Mouse (Mus musculus) stomach, postnatal 0 days (tissue): ENCODE data around the gene Prpf3. TPM values are rescaled to one million over a fixed set of nuclear protein-coding genes. Genes with fewer than 3 reads are reported as not detected.
"Not testable (repeated sequence)": the region's sequence is repeated elsewhere in the genome, so short reads cannot be mapped to it uniquely, and the experiment has no call there.

Experiments
- ATAC-seq: fragments of 200-750 bp; cut with Nextera tagmentation; 2 replicates; pipeline ENCODE4 v1.8.0; 2017; ENCODE audit not compliant: low FRiP score, low TSS enrichment
- DNase-seq: peaks from one replicate; pipeline ENCODE4 v3.0.0-alpha.2; 2016; ENCODE audit warnings: low spot score
- H3K27ac ChIP-seq: fragments of 300-500 bp; sonication (generic); replicated peaks from 2 replicates; pipeline ENCODE4 v1.5.1; 2014; ENCODE audit warnings: mild to moderate bottlenecking, control low read depth
- H3K27me3 ChIP-seq: fragments of 300-500 bp; sonication (generic); 2 replicates; pipeline ENCODE4 v1.6.1; 2014; ENCODE audit warnings: low read length; ENCODE audit not compliant: control insufficient read depth, insufficient read depth
- H3K36me3 ChIP-seq: fragments of 300-500 bp; sonication (generic); 2 replicates; pipeline ENCODE4 v1.6.1; 2014; ENCODE audit warnings: low read length, mixed read lengths; ENCODE audit not compliant: control insufficient read depth, insufficient read depth
- H3K4me1 ChIP-seq: fragments of 300-500 bp; sonication (generic); replicated peaks from 2 replicates; pipeline ENCODE4 v1.6.1; 2014; ENCODE audit warnings: antibody characterized with exemption; ENCODE audit not compliant: control insufficient read depth, insufficient read depth
- H3K4me2 ChIP-seq: fragments of 300-500 bp; sonication (generic); replicated peaks from 2 replicates; pipeline ENCODE4 v1.6.1; 2014; ENCODE audit warnings: low read depth, mild to moderate bottlenecking, control low read depth, moderate library complexity
- H3K4me3 ChIP-seq: fragments of 300-500 bp; sonication (generic); 2 replicates; pipeline ENCODE4 v1.5.1; 2014; ENCODE audit warnings: low read depth, low read length, control low read depth
- H3K9ac ChIP-seq: fragments of 300-500 bp; sonication (generic); 2 replicates; pipeline ENCODE4 v1.6.1; 2014; ENCODE audit warnings: mild to moderate bottlenecking, low read length, control low read depth, mixed read lengths
- H3K9me3 ChIP-seq: fragments of 300-500 bp; sonication (generic); 2 replicates; pipeline ENCODE4 v1.6.1; 2016; ENCODE audit warnings: low read length; ENCODE audit not compliant: control insufficient read depth
- CTCF ChIP-seq: IDR thresholded peaks from 2 replicates; pipeline ENCODE4 v1.5.1; 2016; ENCODE audit warnings: antibody characterized with exemption, low read depth, mild to moderate bottlenecking, moderate library complexity
- EP300 ChIP-seq: optimal IDR thresholded peaks from 2 replicates; pipeline ENCODE3; 2016; ENCODE audit warnings: antibody characterized with exemption
- WGBS: fragments of 180-500 bp; shearing (Covaris S2); extraction: QIAGEN DNeasy Blood & Tissue Kit; methylation state at CpG from one replicate; pipeline ENCODE4 v1.1.7; 2014; 5-methylcytosine and 5-hydroxymethylcytosine counted together
- polyA plus RNA-seq: library from polyadenylated mRNA; unstranded; fragments of >200 nt; fragmentation: Nextera tagmentation; extraction: Ambion mirVana; gene quantifications from 2 replicates; pipeline ENCODE4 v1.2.1, GENCODE M21; 2015

Prpf3 gene
- polyA plus RNA-seq, 1 experiment from 2014 or later: 13.8 TPM

- H3K9ac ChIP-seq: no peak overlapping the region
- H3K27ac ChIP-seq: no peak overlapping the region
- H3K27me3 ChIP-seq: no peaks in the 10 kb centered on the region
- no peaks in the 10 kb centered on the region for H3K9me3 ChIP-seq
- no peaks in the 10 kb centered on the region for H3K4me1 ChIP-seq
- TF ChIP-seq EP300 (no peak), CTCF (no peak)
- H3K36me3 ChIP-seq: no peaks in the 10 kb centered on the region; the same call in 1 of the 2 replicates
- H3K4me3 ChIP-seq: no peak overlapping the region
- ATAC-seq: no peak
- 62% methylated on average over 7 of the region's 7 CpGs for WGBS
- DNase-seq: no peak
- H3K4me2 ChIP-seq: no peak overlapping the region
These were observed 7.9 kb upstream of the Prpf3 start for GRCm38 (mm10) chr3:95863578-95863977.

GRCm38 (mm10) chr3:95861796-95862195 is 6.1 kb upstream of the Prpf3 start:
- WGBS: 49% methylated on average over 2 of the region's 2 CpGs
- H3K36me3 ChIP-seq: no peaks in the 10 kb centered on the region; the same call in 1 of the 2 replicates
- H3K4me2 ChIP-seq: no peak overlapping the region
- H3K9me3 ChIP-seq: no peaks in the 10 kb centered on the region
- TF ChIP-seq EP300 (no peak), CTCF (peak; percentile 90)
- H3K4me3 ChIP-seq: no peak overlapping the region
- peak; percentile 77 for ATAC-seq
- H3K9ac ChIP-seq: no peak overlapping the region
- no peaks in the 10 kb centered on the region for H3K4me1 ChIP-seq
- no peak overlapping the region for H3K27ac ChIP-seq
- no peaks in the 10 kb centered on the region for H3K27me3 ChIP-seq
- peak; percentile 66 for DNase-seq

GRCm38 (mm10) chr3:95861216-95861615 is 5.5 kb upstream of the Prpf3 start:
- Histone ChIP-seq H3K4me1 (no peaks in the 10 kb centered on the region), H3K27ac (no peak overlapping the region), H3K9me3 (no peaks in the 10 kb centered on the region), H3K27me3 (no peaks in the 10 kb centered on the region), H3K4me3 (no peak overlapping the region), H3K9ac (no peak overlapping the region), H3K4me2 (no peak overlapping the region), H3K36me3 (no peaks in the 10 kb centered on the region; the same call in 1 of the 2 replicates)
- TF ChIP-seq CTCF (peak; percentile 62), EP300 (no peak)
- DNase-seq (no peak), ATAC-seq (no peak)
- WGBS: 78% methylated on average over 10 of the region's 10 CpGs

- DNase-seq (no peak), ATAC-seq (no peak)
- Histone ChIP-seq H3K36me3 (no peaks in the 10 kb centered on the region; the same call in 1 of the 2 replicates), H3K4me2 (no peak overlapping the region), H3K4me3 (no peak overlapping the region), H3K27me3 (no peaks in the 10 kb centered on the region), H3K4me1 (no peaks in the 10 kb centered on the region), H3K27ac (no peak overlapping the region), H3K9me3 (no peaks in the 10 kb centered on the region), H3K9ac (no peak overlapping the region)
- 83% methylated on average over 3 of the region's 3 CpGs for WGBS
- TF ChIP-seq EP300 (no peak), CTCF (peak; percentile 59)
These were observed 4.6 kb upstream of the Prpf3 start for GRCm38 (mm10) chr3:95860323-95860722.

GRCm38 (mm10) chr3:95858278-95858677 is 2.6 kb upstream of the Prpf3 start:
- not testable (repeated sequence) for H3K36me3 ChIP-seq, H3K4me3 ChIP-seq, H3K4me1 ChIP-seq, DNase-seq, H3K27me3 ChIP-seq, H3K27ac ChIP-seq, H3K4me2 ChIP-seq, H3K9ac ChIP-seq, ATAC-seq, H3K9me3 ChIP-seq
- WGBS: 75% methylated on average over 3 of the region's 3 CpGs

- WGBS: 83% methylated on average over 1 of the region's 1 CpGs
- H3K4me2 ChIP-seq, H3K4me1 ChIP-seq, H3K36me3 ChIP-seq, H3K4me3 ChIP-seq, H3K9me3 ChIP-seq, ATAC-seq, DNase-seq, H3K9ac ChIP-seq, H3K27me3 ChIP-seq, H3K27ac ChIP-seq: not testable (repeated sequence)
These were observed 1.4 kb upstream of the Prpf3 start for GRCm38 (mm10) chr3:95857050-95857449.
